Mouse (Mus musculus) left cerebral cortex, postnatal 14 days (tissue): ENCODE measurements around the gene Ciao2a. TPM values are rescaled to one million over a fixed set of nuclear protein-coding genes. Genes with fewer than 3 reads are reported as not detected.

Experiments used
- DNase-seq, 2 experiments: peaks; one replicate each; pipeline ENCODE4 v3.0.0; 2021 to 2022; ENCODE audit warnings: low spot score in 2 of 2, mixed read lengths in 1 of 2
- intact Hi-C: fragments of 180-260 bp; cut with DNase I; formaldehyde crosslinking; loops from one replicate; pipeline ENCODE4 v1.15.1; 2025
- long read RNA-seq, 2 experiments: library from polyadenylated mRNA; stranded (forward); transcript quantifications; one replicate each; pipeline ENCODE4 v2.0.0; 2021
- total RNA-seq, 2 experiments: library from RNA; stranded (reverse); gene quantifications; 2 replicates each; pipeline ENCODE4 v1.2.3; 2021

The Ciao2a gene
- total RNA-seq = 10 to 100 TPM; 26.8 to 28.0 TPM
- long read RNA-seq, experiment 1, transcript Ciao2a-201 (5 exons, 1,240 nt) = major isoform, 22 of 27 reads
- long read RNA-seq, experiment 1, partial matches to known transcripts = 1 of 27 reads
- long read RNA-seq, experiment 1, other reads (novel, unspliced or antisense) = 4 of 27 reads
- long read RNA-seq, experiment 2, transcript Ciao2a-201 (5 exons, 1,240 nt) = major isoform, 24 of 27 reads
- long read RNA-seq, experiment 2, partial matches to known transcripts = 0 of 27 reads
- long read RNA-seq, experiment 2, other reads (novel, unspliced or antisense) = 3 of 27 reads

DNA sequence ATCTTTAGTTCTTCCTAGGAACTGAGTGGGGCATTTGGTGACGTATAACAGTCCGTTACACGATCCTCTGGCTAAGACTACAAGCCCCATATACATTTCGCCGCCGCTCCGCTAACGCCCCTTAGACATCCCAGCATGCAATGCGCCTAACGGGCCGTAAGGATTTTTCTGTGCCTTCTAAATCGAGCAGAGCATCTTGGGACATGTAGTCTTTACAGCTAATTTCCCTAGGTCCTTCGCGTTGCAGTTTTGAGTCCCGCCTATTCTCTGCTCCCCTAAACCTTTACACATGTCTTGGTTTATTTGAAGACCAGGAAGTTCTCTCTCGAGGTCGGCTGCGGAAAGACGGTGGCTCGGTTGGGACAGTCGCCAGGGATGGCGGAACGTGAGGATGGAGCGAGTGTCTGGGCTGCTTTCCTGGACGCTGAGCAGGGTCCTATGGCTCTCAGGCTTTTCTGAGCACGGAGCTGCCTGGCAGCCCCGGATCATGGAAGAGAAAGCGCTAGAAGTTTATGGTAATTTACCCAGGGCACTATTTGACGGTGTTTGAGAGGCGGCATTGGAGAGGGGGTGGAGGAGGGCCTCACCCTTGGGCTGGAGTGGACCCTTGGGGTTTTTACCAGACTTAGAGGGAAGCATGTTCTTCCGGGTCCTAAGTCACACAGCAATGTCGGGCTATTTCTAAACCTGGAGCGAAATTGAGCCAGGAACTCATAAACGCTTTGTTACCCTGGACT lies at the start of gene Ciao2a, which contains the start of gene Snx1:
Gene Ciao2a, plus strand, starts transcription at position 156 of the 737 bp plus-strand sequence.
Gene Snx1, minus strand, starts transcription at position 132 of the 737 bp plus-strand sequence.
- intact Hi-C loops = loop anchor here (10.0 kb wide), 1 partner anchor 62 kb away; the partner anchor contains the start of genes Ppib and Snx22
- DNase-seq = peak; percentile 95 to 96

DNA sequence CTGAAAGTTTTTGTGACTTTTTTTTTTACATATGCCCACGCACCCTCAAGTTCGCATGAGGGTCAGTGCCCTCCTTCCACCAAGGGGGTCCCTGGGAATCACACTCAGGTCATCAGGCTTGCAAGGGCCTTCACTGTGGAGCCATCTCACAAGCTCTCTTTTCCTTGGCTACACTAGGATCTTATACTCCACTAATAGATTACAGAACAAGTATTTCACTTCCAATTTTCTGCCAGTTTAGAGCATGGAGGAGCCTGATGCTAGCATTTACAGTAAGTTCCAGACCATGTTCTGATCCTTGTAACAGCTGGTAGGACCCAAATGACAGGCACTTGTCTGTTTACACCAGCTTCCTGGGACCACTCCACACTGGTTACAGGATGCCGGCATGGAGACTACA lies 48.3 kb upstream of the Ciao2a start:
- no peak for DNase-seq
- intact Hi-C loops = no loop called here

DNA sequence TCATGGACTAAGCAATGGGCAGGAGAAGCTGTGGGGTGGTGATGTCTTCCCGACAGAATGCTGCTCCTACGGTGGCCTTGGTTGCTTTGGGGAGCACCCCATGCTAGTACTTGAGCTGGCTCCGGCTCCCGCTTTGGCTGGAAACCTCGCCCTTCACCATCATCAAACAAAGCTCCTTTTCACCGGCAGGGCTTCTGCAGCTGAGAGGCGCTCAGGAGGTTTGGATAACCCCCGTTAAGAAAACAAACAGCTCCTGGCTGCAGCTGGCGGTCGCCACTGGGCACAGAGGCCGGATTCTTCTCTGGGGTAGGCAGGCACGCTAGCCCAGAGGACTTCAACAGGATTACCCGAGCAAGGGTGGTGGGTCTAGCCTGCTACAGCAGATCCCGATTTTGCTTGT lies 47.9 kb upstream of the Ciao2a start:
- intact Hi-C loops = no loop called here
- DNase-seq = peak in 1 of 2 experiments; percentile 40

DNA sequence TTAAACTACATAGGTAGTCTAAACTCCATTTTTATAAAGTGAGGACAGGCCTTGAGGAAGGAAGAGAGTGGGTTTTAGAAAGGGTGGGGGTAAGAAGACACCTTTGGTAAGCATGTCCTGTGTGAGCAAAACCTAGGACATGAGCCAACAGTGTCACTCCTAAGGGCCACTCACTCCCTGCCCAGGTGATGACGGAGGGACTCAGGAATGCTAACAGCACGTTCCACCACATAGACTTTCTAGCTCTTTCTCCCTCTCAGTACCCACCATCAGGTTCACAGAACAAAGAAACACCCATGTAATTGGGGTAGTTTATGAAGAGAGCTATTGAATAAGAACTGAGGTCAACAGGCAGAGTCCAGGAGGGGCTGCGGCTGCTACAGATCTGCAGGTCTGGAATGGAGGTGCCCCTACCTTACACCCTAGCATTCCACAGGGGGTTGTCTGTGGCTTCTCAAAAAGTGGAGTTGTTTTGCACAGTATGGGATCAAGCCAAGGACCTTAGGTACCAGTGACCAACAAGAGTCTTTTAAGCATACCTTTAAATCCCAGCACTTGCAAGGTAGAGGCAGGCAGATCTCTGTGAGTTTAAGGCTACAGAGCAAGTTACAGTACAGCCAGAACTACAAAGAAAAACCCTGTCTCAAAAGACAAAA lies 45.5 kb upstream of the Ciao2a start:
- no peak for DNase-seq
- intact Hi-C loops = no loop called here

DNA sequence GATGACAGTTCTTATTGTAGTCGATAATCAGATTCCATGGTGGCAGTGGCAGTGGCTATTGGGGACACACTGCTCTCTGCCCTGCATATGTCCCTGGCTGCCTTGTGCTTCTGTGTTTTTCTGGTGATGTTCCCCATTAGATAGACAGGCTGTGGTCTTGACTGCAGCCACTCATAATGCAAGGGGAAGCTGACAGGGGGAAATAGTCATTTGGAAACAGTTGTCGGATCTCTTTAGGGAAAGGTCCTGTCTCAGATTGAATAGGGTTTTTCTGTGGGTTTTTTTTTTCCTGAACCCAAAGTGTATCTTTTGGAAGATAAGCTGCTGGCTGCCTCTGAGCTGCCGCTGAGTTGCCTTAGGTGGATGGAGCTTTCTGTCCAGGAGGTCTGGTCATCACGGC lies 44.4 kb upstream of the Ciao2a start:
- no peak for DNase-seq
- intact Hi-C loops = no loop called here

DNA sequence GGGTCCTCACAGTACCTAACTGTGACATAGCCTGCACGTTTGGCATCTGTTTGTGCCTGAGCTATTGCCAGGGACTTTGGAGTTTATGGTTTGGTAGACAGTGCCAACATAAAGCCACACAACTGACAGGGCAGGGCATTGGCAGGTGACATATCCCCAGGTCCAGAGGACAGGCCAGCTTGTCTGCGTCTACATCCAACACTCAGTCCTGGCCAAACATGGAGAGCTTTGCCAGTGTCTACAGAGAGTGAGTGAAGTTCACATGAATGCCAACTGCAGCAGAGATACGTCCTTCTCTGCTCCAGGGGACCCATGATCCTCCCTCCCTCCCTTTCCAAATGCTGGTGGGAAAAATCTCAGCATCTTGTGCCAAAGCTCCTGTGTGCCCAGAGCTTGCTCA lies 42.2 kb upstream of the Ciao2a start:
- intact Hi-C loops = no loop called here
- no peak for DNase-seq

DNA sequence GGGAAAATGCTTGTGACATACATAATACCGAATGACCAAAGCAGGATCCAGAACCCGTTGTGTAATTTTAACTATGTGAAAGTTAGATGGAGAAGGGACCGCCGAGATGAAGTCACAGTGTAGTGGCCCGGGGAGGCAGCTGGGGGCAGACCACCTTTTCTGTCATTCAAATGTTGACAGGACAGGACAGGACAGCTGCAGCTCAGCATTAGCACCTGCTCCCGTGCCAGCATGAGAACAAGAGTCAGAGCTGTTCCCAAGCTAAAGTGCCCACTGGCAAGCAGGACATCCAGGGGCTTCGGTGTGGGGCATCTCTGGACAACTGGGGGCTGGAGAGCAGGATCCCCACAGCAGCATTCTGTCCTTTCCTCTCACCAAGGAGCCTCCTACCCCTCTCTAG lies 39.3 kb upstream of the Ciao2a start:
- intact Hi-C loops = no loop called here

DNA sequence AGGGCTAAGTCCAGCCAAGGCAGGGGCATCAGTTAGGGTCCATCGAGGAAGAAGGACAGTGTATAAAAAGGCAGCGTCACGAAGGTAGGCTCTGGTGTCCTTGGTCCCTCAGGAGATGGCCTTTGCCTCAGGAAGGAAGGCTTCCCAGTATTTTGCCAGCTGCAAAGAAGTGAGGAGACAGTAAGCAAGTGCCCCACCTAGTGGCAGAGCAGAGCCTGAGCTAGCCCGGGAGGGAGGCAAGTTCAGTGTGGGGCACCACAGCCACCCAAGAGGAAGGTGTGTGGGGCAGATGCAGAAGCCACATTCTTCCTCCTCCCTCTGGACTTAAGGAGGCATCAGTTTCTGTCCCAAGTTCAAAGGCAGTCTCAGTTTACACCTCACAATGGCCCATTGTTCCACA lies 38.0 kb upstream of the Ciao2a start:
- intact Hi-C loops = no loop called here

More for the DNA sequence above, 39.3 kb upstream of the Ciao2a start:
- DNase-seq = no peak

DNA sequence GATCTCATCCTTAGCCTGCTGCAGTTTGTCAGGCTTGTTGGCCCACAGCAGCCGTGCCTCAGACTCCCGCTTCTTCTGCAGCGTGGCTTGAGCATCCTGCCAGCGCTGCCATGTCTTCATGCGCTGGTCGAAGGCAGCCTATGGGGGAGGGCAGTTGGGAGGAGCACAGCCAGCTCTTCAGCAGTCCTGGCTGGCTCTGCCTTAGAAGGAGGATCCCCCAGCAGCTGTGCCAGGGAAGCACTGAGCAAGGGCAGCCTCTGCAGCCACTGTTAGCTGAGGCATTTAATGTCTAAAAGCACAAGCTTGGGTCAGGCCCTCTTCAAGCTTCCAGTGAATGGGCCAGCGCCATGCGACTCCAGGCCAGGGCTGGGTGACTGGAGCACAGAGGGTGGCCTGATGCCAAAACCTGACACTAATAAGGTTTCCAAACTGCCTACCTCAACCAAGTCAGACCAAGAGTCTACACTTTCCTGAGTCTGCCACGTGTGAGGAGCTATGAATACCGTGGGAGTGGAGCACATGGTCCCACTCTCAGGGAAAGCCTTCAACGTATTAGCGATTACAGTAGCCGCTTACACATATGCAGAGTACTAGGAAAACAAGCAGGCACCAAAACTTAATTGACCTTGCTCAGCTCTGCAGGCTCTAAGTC lies 35.7 kb upstream of the Ciao2a start:
- intact Hi-C loops = no loop called here
- no peak for DNase-seq

More for the DNA sequence above, 38.0 kb upstream of the Ciao2a start:
- peak; percentile 42 to 58 for DNase-seq

DNA sequence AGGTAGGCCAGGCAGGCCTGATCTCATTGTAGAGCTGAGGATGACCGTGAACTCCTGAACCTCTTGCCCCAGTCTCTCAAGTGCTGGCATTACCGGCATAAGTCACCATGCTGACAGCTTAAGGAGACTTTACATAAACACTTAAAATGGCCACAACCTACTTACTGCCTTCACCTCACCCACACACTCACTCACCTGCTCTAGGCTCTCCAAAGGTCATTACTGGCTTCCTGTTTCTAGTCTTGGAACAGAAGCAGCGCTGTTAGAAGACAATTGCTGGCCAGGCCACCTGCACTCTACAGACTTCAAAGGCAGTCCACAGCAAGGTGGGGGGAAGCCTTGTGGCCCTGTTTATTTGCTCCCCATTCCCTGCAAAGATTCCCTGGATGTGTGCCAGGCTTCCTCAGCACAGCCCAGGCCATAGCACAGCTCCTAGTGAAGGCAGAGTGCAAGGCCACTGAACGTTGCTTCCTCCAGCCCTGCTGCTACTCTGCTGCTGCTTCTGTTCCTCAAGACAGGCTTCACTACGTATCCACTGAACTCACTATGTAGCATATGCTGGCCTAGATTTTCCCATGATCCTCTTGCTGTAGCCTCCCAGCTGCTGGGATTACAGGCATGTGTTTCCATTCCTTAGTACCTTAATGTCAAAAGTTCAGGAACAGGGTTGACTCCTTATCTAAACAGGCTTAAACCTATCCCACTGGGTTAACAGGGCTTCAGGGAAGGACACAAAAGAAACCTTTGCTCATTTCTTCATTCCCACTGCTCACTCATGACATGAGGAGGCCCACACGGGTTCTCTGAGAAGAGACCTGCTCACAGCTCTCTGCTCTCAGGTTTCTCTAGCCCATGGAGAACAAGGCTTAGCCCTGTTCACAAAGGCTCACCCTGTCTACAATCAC lies 34.8 kb upstream of the Ciao2a start:
- DNase-seq = no peak
- intact Hi-C loops = no loop called here

DNA sequence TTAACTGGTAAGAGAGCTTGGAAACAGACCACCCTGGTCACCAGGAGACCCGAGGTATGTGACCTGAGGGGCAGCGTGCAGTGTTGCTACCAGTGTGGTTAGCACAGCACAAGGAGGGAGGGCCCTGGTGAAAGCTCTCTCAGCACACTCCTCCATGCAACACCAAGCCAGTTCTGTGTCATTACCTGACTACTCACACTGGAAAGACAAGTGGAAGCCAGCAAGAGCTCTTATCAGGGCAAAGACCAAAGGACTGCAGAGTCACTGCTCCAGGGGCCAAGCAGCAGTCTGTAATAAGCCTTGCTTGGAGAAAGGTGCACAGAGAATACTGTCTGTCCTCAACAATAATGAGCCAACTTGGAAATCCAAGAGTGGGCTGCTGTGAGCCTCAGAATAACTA lies 33.7 kb upstream of the Ciao2a start:
- no peak for DNase-seq
- intact Hi-C loops = no loop called here

DNA sequence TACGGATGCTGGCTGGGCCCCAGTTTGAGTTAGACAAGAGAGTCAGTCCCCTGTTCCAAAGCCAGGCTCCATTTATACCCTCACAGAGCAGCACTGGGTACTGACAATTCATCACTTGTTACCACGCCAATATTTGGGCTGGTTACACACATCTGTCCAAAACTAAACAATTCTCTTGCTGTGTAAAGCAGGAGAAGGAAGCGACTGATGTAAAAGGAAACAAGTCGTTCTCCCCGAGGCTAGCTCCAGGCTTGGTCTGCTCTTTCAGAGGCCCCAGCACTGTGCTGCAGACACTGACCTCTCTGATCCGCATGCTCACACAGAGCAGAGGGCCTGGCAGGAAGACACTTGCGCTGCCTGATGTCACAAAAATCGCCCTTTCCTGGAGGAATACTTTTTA lies 24.8 kb upstream of the Ciao2a start:
- intact Hi-C loops = loop anchor here (10.0 kb wide), 1 partner anchor 427 kb away; no protein-coding TSS in a partner anchor
- DNase-seq = peak; percentile 37 to 44

DNA sequence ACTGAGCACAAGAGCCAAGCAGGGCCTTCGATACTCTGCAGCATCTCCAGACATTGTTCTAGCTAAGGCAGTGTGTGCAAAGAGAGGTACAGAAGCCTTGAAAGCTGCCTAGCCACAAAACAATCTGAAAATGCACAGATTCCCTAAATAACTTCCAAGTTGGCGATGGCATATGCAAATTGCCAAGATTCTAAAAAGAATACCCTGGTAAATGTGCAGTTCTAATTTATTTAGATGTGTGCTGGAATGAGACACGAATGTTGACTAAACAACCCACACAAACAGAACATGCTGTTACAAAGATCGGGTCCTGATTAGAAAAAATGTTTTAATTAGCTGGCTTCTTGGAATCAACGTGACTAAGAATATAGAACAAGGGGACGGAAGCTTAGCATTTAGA lies 23.7 kb upstream of the Ciao2a start:
- intact Hi-C loops = loop anchor here (10.0 kb wide), 1 partner anchor 428 kb away; no protein-coding TSS in a partner anchor
- DNase-seq = peak in 1 of 2 experiments; percentile 37

DNA sequence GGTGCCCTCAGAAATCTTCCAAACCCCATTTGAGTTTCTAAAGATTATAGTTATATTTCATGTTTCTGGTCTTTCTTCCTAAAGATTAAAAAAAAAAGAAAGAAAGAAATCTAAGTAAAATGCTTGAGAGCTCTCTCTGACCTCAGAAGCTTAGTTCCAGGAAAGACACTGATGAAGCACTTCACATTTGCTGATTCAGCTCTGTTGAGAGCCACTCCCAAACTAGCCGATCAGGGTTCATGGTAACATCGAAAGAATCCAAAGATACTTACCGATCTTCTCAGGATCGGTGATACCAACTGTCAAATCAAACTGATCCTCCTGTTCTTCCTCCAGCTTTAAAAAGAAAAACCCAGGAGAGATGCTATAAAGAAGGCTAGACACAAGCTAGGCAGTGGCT lies 21.8 kb upstream of the Ciao2a start:
- no peak for DNase-seq
- intact Hi-C loops = loop anchor here (10.0 kb wide), 1 partner anchor 430 kb away; no protein-coding TSS in a partner anchor

DNA sequence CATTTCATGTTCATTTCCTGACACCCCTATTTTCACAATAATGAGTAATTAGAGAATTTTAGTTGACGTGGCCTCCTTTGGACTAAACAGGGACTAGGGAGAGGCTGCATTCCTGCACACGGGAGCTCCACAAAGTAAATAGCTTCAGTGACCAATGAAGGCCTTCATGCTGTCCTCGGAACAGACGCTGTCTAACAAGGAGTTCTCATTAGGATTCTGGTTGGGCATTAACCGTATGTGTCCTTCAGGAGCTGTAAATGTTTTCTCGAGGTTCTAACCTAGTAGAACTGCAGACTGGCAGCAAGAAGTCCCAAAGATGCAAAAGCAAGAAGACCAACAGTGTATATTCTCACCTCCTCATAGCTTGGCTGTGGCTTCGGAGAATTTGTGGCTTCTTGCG lies 21.2 kb upstream of the Ciao2a start:
- intact Hi-C loops = loop anchor here (10.0 kb wide), 1 partner anchor 430 kb away; no protein-coding TSS in a partner anchor
- DNase-seq = no peak

DNA sequence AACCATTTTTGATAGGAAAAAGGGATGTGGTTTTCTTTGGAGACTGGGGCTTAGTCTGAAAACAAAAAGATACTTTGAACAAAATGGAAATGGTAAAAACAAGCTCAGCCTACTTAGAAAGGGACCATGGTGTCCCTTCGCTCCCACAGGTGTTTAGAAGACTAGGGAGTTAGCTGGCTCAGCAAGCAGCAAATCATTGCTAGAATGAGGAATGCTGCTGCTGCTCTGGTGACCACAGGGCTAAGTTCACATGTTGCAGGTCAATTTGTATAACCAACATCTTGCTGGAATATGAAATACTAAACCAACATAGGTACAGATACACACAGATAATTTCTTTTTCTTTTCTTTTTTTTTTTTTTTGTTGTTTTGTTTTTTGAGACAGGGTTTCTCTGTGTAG lies 16.8 kb upstream of the Ciao2a start:
- no peak for DNase-seq
- intact Hi-C loops = loop anchor here (10.0 kb wide), 1 partner anchor 435 kb away; no protein-coding TSS in a partner anchor

DNA sequence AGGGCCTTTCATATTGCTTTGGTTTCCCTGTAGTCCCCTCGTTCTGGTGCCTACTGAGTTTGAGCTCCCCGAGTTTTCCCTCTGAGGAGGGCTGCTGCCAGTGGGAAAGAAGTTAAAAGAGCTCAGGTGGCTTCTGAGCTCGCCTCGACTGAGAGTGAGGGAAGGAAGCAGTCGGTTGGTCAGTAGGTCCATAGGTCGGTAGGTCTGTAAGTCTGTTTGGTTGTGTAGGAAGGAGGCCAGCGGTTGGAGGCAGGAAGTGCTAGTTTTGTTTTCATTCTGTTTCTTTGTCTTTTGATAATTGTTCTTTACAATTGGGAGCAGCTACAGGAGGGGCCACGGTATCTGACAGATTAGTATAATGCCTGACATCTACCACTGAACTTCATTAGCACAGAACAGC lies 16.3 kb upstream of the Ciao2a start:
- intact Hi-C loops = no loop called here
- no peak for DNase-seq

DNA sequence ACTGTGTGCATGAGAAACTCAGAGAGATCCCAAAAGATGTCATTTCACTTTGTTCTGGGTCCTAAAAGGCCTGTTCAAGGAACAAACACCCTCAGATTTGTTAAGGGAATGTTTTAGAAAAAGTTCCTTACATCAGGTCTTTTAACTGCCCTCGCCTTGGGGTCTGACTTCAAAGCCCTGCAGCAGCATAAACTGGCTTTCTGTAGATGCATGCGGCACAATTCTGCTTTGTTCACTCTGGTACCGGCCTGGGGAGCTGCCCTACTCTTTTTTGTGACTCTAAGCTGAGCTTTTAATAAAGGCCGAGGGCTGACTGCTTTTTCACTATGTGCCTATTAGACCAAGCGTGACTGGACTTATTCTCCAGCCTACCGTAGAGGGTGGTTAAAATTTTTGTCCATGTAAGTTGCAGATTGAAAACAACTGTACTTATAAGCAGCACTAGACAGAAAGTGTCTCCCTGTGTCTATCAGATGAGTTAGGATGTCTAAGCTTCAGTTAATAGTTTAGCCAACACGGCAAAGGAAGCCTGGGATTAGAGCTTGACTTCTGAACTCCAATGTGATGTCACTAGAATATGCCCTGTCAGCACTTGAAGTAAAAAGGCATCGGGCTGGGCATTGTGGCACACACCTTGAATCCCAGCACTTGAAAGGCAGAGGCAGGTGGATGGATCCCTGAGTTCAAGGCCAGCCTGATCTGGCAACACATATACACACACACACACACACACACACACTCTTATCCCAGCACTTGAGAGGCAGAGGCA lies 15.6 kb upstream of the Ciao2a start:
- intact Hi-C loops = no loop called here
- no peak for DNase-seq
